Mouse (Mus musculus) cerebellum, postnatal 10 days (tissue): Measurements from ENCODE around the gene Slc23a2.

Source experiments
- DNase-seq, 2 experiments: peaks; one replicate each; pipeline ENCODE4 v3.0.0; 2021; ENCODE audit warnings: mixed read lengths in 2 of 2

Gene Slc23a2

GRCm38 (mm10) chr2:132095821-132096220 is 49.1 kb downstream of the Slc23a2 start:
- no peak for DNase-seq

DNA sequence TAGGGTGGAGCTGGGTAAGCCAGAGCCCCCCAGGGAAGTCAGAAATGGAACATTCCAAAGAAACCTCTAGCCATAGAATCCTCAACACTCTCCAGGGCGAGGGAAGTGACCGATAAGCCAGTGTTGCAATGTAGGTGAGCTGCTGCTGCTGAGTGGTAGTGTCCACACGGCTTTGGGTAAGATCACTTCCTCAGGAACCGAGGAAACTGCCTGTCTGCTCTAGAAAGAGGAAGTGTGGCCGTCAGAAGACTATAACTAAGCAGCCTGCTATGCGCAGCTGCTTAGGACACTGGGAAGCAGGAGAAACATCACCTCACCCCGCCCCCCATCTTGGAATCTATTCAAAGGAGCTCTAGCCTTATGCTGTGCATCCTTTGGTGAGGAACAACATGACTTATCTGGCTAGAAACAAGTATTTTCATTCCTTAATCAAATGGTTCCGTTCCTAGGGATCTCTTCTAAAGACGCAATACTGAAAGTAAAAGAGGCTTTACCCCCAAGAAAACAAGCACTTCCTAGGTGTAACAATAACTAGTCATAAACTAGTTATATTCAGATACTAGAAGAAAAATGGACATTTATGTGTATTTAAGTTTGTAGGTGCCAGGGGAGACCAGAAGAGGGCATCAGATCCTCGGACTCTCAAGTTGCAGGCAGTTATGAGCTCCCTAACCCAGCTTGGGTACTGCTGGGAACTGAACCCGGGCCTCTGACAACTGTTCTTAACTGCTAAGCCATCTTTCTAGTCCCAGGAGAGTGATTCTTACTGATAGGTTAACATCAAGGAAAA is 50.3 kb downstream of the Slc23a2 start:
- DNase-seq = peak; percentile 30 to 42

- no peak for DNase-seq
These were observed 51.2 kb downstream of the Slc23a2 start for GRCm38 (mm10) chr2:132093739-132094138.

DNA sequence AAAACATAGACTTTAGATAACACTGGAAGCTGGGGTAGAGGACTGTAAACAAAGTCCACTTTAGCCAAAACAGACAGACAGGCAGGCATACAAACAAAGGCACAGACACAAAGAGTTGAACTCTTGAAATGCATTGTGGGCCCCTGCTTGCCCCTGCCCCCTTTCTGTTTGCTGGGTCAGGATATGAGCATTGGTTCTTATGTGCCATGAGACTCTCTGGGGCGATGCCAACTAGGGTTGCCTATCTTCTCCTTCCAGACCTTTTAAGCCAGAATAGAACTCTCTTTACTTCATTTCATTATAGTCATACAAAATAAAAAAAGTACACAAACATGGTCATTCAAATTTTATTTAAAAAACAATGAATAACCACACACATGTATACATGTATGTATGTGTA is 51.6 kb downstream of the Slc23a2 start:
- DNase-seq = no peak

GRCm38 (mm10) chr2:132092722-132093121 is 52.2 kb downstream of the Slc23a2 start:
- DNase-seq = no peak

DNA sequence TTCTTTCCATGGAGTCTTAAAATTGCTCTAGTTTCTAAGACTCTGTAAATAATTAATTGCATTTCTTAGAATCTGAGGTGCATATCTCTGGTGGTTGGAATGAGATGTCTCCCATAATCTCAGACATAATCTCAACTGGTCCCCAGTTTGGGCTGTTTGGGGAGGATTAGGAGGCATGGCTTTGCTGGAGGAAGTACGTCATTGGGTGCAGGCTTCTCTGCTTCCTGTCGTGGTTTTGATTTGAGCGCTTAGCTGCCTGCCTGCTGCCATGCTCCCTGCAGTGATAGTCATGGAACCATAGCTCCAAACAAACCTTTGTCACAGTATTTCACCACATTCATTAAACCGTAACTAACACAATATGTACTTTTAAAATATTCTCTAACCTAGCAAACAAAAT is 53.2 kb downstream of the Slc23a2 start:
- DNase-seq = no peak

- no peak for DNase-seq
These were observed 60.1 kb downstream of the Slc23a2 start for GRCm38 (mm10) chr2:132084813-132085212.

DNA sequence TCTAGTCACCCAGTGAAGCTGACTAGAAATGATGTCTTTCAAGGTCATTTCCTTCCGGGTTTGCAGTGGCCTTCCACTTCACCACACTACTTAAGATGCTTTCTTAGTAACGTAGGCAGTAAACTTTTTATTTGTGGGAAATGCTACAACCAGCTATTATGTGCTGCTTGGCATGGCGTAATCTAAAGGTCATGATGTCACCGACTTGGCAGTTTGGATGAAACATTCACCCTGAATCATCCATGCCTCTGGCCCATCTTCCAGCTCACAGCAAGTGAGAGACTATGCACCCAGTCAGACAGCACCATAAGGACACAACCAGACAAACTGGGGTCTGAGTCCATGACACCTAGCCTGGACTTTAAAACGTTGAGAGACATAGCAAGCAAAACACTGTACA is 60.5 kb downstream of the Slc23a2 start:
- DNase-seq = no peak

- DNase-seq = no peak
These were observed 65.8 kb downstream of the Slc23a2 start for GRCm38 (mm10) chr2:132079139-132079538.

- DNase-seq = no peak
These were observed 71.9 kb downstream of the Slc23a2 start for GRCm38 (mm10) chr2:132073052-132073451.

GRCm38 (mm10) chr2:132069985-132070735 is 74.7 kb downstream of the Slc23a2 start:
- DNase-seq = no peak

DNA sequence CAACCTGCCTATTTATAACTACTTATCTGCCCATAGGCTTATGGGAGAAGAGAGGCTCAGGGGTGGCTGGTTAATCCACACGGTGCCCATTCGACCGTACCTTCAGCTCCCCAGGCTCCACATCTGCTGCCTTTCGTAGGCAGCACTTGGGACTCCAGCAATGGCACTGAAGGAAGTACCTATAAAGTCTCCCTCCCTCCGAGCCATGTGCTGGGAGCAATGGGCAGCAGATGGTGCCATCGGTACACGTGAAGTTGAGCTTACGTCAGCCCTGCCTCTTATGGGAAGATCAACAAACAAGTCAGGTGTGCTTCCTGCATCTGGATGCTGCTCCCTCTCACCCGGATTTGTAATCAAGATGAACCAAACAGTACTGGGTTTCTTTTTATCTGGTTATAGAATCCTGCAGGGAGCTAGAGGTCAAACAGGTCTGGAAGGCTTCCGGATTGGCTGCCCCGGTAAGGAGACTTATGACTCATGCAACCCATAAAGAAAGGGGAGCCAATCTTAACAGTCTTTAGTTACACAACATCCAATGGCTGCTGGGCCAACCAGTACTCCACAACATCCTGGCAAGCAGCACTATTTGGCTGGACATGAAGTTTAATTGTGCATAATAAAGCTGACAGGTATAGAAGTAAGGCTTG is 80.6 kb downstream of the Slc23a2 start:
- no peak for DNase-seq

DNA sequence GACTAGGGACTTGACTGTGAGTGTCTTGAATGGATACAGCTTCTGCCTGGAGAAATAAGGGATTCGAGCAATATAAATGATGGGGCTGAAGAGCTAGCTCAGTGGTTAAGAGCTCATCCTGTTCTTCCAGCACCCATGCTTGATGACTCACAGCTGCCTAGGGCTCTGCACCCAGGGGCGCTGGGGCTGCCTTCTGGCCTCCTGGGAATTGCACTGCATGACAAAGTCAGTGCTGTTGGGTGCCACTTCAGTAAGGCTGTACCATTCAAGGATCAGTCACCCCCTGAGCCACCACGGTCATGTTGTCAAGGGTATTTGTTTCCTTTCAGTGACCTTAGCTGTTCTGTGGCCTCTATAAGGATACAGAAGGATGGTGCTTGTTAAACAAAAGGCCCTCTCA is 81.1 kb downstream of the Slc23a2 start:
- DNase-seq = no peak

GRCm38 (mm10) chr2:132061884-132062283 is 83.0 kb downstream of the Slc23a2 start:
- no peak for DNase-seq

GRCm38 (mm10) chr2:132059919-132060318 is 85.0 kb downstream of the Slc23a2 start:
- DNase-seq = no peak

DNA sequence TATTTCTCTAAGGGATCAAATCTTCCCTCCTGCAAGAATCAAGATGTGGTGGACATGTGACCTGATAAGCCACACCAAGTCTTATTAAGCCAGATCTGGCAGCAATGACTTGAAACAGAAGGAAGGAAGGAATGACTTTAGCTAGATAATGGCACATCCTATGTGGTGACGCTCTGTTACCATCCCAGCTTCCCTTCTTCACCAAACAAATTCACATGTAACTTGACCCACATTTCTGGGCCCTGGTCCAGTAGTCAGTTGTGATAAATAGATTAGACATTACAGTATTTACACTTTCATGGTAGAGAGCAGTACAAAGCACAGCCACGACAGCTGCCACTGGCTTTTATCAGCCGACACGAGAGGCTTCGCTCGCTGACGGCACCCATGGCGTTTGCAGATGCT is 89.6 kb downstream of the Slc23a2 start:
- DNase-seq = no peak

DNA sequence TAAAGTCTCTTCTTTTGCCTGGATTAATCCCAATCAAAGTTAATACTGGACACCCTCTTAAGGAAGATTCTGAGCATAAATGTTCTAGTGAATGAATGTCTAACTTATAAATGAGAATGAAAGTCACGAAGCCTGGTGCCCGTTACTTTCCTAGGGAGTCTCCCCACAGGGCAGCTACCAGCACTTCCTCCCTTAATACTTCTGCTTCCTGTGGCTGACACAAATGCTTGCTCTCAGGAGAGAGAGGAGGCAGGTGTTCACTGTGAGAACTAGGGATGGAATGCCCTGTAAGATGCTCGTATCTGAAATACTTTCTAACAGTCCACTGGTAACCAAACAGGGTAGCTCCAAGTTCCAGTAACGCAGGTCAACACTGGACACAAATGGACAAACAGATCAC is 91.1 kb downstream of the Slc23a2 start:
- DNase-seq = no peak

- DNase-seq = no peak
These were observed 93.1 kb downstream of the Slc23a2 start for GRCm38 (mm10) chr2:132051798-132052197.

- no peak for DNase-seq
These were observed 95.0 kb downstream of the Slc23a2 start for GRCm38 (mm10) chr2:132049921-132050320.

DNA sequence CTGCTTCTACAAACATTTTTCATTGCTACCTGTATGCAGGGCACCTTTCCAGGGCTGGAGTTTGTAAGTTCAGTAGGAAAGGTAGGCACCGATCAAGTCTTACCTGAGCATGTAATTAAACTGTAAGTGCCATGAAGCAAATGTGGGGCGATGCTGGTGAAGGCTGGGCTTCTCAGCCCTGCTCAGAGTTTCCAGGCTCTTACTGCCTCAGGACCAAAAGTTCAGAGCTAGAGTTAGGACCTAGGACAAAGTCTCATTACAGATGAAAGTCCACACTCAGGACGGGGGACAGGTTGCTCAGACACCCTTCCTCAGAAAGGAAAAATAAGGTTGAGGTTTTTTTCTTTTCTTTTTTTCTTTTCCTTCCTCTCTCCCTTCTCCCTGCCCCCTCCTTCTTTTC is 95.4 kb downstream of the Slc23a2 start:
- no peak for DNase-seq

DNA sequence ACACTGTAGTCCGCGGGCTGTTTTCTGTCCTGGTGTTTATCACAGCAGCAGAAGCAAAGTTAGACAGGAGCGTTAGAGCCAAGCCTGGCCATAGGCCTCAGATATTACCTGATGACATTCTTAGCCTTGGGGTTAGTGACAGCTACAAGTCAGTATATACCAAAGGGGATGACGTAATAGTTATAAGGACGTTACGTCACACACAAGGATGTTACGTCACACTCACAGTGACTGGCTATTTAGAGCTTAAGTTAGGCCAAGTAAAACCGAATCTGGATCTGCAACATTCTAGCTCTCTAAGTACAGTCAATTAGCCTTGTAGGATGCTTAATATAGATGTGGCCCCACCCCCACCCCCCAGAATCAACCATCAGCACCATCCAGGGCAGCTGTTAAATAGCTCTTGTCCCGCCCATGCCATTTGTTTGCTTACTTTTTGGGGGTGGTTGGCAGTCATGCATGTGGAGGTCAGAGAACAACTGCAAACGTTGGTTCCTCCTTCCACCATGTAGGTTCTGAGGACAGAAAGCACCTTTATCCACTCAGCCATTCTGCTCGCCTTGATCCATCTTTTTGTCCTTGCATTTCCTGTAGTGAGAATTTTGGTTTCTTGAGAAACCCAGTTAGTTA is 96.7 kb downstream of the Slc23a2 start:
- no peak for DNase-seq

- no peak for DNase-seq
These were observed 97.5 kb downstream of the Slc23a2 start for GRCm38 (mm10) chr2:132047364-132047763.

DNA sequence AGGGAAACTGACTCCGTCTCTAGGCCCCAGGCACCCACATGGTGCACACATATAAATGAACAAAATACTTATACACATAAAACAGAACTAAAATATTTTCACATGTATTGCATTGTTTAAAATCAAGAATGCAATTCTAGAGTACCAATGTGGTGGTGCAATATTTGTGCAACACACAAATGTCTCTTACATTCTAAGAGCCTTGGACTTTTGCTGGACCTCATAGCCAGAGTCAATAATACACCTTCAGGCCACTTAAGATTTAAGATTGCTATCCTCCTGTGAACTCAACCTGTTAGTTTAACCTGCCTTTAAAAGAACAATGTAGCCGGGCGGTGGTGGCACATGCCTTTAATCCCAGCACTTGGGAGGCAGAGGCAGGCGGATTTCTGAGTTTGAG is 98.2 kb downstream of the Slc23a2 start:
- no peak for DNase-seq
